Mouse (Mus musculus) intestine, postnatal 0 days (tissue): ENCODE data around the gene Hist2h3c1. TPM values are rescaled to one million over a fixed set of nuclear protein-coding genes. Genes with fewer than 3 reads are reported as not detected.

Experiments used
- ATAC-seq: fragments of 200-750 bp; cut with Nextera tagmentation; 2 replicates; pipeline ENCODE4 v1.8.0; 2017; ENCODE audit warnings: mild to moderate bottlenecking, moderate TSS enrichment, moderate library complexity
- H3K27ac ChIP-seq: fragments of 300-500 bp; sonication (generic); 2 replicates; pipeline ENCODE4 v1.5.1; 2014; ENCODE audit warnings: mild to moderate bottlenecking, low read depth, low read length, moderate library complexity
- H3K27me3 ChIP-seq: fragments of 300-500 bp; sonication (generic); replicated peaks from 2 replicates; pipeline ENCODE4 v1.6.1; 2014; ENCODE audit warnings: low read length, mixed read lengths; ENCODE audit not compliant: control insufficient read depth, insufficient read depth
- H3K36me3 ChIP-seq: fragments of 300-500 bp; sonication (generic); 2 replicates; pipeline ENCODE4 v1.6.1; 2014; ENCODE audit warnings: mild to moderate bottlenecking, moderate library complexity; ENCODE audit not compliant: control insufficient read depth, insufficient read depth
- H3K4me1 ChIP-seq: fragments of 300-500 bp; sonication (generic); replicated peaks from 2 replicates; pipeline ENCODE4 v1.6.1; 2014; ENCODE audit warnings: antibody characterized with exemption, low read length, mixed read lengths; ENCODE audit not compliant: control insufficient read depth, insufficient read depth
- H3K4me2 ChIP-seq: fragments of 300-500 bp; sonication (generic); replicated peaks from 2 replicates; pipeline ENCODE4 v1.6.1; 2014; ENCODE audit warnings: low read depth, mild to moderate bottlenecking, moderate library complexity
- H3K4me3 ChIP-seq: fragments of 300-500 bp; sonication (generic); 2 replicates; pipeline ENCODE4 v1.5.1; 2014; ENCODE audit warnings: low read depth, low read length
- H3K9ac ChIP-seq: fragments of 300-500 bp; sonication (generic); 2 replicates; pipeline ENCODE4 v1.6.1; 2014; ENCODE audit warnings: mild to moderate bottlenecking, low read depth, low read length
- H3K9me3 ChIP-seq: fragments of 300-500 bp; sonication (generic); 2 replicates; pipeline ENCODE4 v1.6.1; 2016; ENCODE audit warnings: mixed run types; ENCODE audit not compliant: control insufficient read depth
- CTCF ChIP-seq: sonication (generic); IDR thresholded peaks from 2 replicates; pipeline ENCODE4 v1.5.1; 2016; ENCODE audit warnings: low read depth, mild to moderate bottlenecking, control low read depth, antibody characterized with exemption, moderate library complexity
- WGBS: fragments of 180-500 bp; shearing (Covaris S2); extraction: QIAGEN DNeasy Blood & Tissue Kit; methylation state at CpG from one replicate; pipeline ENCODE4 v1.1.7; 2014; 5-methylcytosine and 5-hydroxymethylcytosine counted together
- polyA plus RNA-seq: library from polyadenylated mRNA; unstranded; fragments of >200 nt; fragmentation: Nextera tagmentation; extraction: Ambion mirVana; gene quantifications from 2 replicates; pipeline ENCODE4 v1.2.1, GENCODE M21; 2015

Hist2h3c1 gene
- polyA plus RNA-seq, 1 experiment from 2014 or later, result 0.42 TPM

DNA sequence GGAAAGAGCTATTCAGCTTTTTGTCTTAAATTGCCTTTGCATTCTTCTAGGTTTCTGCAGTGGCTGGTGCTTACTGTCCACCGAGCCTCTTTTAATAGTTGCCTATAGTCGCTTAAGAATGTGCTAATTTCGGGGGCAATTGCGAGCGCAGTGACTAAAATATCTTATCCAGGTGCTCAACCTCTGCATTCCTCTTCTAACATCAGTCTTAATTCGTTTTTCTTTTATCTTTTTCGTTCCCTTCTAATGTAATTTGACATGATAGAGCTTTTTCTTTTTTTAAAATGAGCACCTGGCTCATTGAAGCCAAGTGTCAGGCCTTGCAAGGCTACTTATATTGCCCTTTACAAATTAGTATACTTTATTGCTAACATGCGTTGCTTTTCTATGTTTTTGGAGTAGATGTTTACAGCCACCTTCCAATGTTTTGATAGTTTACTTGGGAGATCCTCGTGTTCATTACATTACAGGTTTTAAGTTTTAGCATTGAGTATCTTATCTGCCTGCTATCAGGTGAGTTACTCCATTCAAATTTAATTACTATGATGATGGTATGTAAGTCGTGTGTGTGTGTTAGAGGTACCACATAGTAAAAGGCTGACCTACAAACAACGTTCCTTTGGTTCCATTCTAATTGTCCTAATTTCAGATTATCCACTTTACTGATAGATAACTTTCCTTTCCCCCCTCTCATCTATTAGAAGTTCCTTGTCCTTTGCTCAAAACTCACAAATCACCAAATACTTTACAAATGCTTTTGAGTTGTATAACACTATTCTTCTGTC, 1.1 kb downstream of the Hist2h3c1 start:
- Histone ChIP-seq H3K36me3 (no peaks in the 10 kb centered on the region), H3K27ac (no peak overlapping the region), H3K4me3 (peak overlapping the region; percentile 24), H3K9ac (no peak overlapping the region), H3K4me2 (peak overlapping the region; percentile 56), H3K27me3 (no peaks in the 10 kb centered on the region), H3K4me1 (peaks cover 12% of the 10 kb centered on the region), H3K9me3 (no peaks in the 10 kb centered on the region)
- TF ChIP-seq CTCF, result no peak
- 3% methylated on average over 11 of the region's 11 CpGs for WGBS
- ATAC-seq, result no peak

DNA sequence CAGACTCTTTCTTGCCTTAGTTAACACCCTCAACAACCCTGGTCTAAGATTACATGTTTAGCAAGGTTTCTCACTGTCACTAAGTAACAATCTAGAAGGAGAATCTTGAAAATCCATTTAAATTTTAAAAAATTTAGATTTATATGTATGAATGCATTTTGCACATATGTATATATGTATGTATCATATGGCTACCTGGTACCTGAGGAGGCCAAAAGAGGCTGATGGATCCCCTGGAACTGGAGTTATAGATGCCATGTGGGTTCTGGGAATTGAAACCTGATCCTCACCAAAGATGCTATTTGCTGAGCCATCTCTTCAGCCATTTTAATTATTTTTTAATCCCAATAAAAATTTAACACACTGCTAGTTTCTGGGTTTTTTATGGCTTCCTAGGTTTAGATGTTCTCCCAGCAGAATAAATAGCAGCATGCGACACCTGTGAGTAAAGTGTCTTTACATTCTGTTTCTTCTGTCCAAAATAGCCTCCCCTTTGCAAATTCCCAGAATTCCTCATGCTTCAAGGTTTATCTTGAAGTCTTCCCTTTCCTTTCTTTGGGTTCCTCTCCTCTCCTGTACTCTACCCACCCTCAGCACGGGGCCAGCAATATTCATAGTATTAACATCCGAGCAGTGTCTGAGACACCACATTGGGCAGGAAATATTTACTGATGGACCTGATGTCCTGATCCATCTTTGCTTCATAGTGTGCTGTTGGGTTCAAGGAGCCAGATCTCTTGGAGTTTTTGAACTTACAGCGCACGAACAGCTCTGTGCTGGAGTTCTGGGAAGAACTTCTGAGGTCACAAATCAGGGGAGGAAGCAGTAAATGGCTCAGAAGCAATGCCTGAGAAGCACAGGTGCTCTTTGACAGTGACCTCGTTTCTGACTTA, 1.9 kb downstream of the Hist2h3c1 start:
- H3K27ac ChIP-seq, result no peak overlapping the region
- no peaks in the 10 kb centered on the region for H3K9me3 ChIP-seq
- H3K36me3 ChIP-seq, result no peaks in the 10 kb centered on the region
- no peaks in the 10 kb centered on the region for H3K27me3 ChIP-seq
- no peak for TF ChIP-seq CTCF
- peaks cover 12% of the 10 kb centered on the region for H3K4me1 ChIP-seq
- ATAC-seq, result no peak
- no peak overlapping the region; the same call in 1 of the 2 replicates for H3K9ac ChIP-seq
- H3K4me2 ChIP-seq, result peak overlapping the region; percentile 56
- 0 out of 2 replicates have a peak overlapping the region, but pooled peaks have one; percentile 6 for H3K4me3 ChIP-seq
- WGBS, result 25% methylated on average over 6 of the region's 6 CpGs

DNA sequence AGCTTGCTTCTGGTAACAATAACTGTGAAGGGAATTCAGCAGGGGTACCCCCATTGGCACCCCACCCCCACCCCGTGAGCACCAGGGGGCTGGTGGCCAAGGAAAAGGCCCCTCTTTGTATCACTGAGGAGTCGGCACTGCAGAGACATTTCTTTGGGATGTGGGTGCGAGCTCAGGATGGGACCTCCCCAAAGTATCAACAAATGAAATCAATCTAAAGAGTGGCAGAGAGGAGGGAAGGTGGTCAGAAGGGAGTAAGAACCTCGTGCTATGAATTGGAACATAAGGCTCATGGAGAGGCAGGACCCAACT, 2.5 kb downstream of the Hist2h3c1 start:
- WGBS, result 47% methylated on average over 4 of the region's 4 CpGs
- H3K4me2 ChIP-seq, result 0 out of 2 replicates have a peak overlapping the region, but pooled peaks have one; percentile 56
- no peak for TF ChIP-seq CTCF
- no peaks in the 10 kb centered on the region for H3K9me3 ChIP-seq
- H3K4me3 ChIP-seq, result no peak overlapping the region
- no peak overlapping the region for H3K27ac ChIP-seq
- no peak for ATAC-seq
- no peaks in the 10 kb centered on the region for H3K36me3 ChIP-seq
- H3K27me3 ChIP-seq, result no peaks in the 10 kb centered on the region
- H3K9ac ChIP-seq, result no peak overlapping the region; the same call in 1 of the 2 replicates
- H3K4me1 ChIP-seq, result peaks cover 6% of the 10 kb centered on the region

DNA sequence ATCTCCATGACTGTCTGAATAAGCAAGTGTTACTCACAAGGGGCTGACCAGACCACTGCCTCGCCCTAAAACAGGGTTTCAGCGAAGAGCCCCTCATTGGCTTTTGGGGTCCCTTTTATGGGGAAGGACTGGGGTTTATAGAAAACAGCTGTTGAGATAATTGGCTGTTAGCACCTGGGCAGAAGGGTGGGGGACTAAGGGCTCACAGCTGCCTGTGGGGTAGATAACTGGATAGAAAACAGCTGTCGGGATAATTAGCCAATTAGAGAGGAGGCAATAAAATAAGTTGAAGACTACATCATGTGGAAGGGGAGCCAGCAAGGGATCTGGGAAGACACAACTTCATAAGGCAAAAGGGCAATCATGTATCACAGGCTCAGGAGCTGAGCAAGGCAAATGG, 4.4 kb downstream of the Hist2h3c1 start:
- ATAC-seq, result no peak
- no peaks in the 10 kb centered on the region for H3K36me3 ChIP-seq
- no peaks in the 10 kb centered on the region for H3K9me3 ChIP-seq
- H3K27ac ChIP-seq, result no peak overlapping the region
- no peak for TF ChIP-seq CTCF
- H3K9ac ChIP-seq, result no peak overlapping the region
- 52% methylated on average over 3 of the region's 3 CpGs for WGBS
- H3K4me2 ChIP-seq, result no peak overlapping the region
- H3K4me3 ChIP-seq, result no peak overlapping the region
- H3K27me3 ChIP-seq, result no peaks in the 10 kb centered on the region
- no peaks in the 10 kb centered on the region for H3K4me1 ChIP-seq

DNA sequence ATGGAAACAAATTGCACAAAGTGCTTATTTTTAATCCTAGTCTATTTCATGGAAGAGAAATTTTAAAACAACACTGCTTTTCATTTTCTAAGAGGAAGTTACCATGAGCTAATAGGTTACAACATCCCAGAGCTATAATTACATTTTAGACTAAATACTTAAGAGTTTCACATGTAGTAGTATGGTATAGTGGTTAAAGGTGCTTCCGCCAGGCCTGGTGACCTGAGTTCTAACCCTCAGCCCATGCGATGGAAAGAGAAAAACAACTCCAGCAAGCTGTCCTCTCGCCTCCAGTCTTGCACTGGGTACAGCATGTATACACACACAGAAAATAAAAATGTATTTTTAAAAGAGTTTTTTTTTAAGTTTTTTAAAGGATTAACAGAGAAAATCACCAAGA, 5.3 kb downstream of the Hist2h3c1 start:
- Histone ChIP-seq H3K4me2 (no peak overlapping the region), H3K4me3 (no peak overlapping the region), H3K9ac (no peak overlapping the region), H3K4me1 (no peaks in the 10 kb centered on the region), H3K9me3 (no peaks in the 10 kb centered on the region), H3K36me3 (no peaks in the 10 kb centered on the region), H3K27ac (no peak overlapping the region), H3K27me3 (no peaks in the 10 kb centered on the region)
- 85% methylated on average over 3 of the region's 3 CpGs for WGBS
- no peak for TF ChIP-seq CTCF
- ATAC-seq, result no peak

DNA sequence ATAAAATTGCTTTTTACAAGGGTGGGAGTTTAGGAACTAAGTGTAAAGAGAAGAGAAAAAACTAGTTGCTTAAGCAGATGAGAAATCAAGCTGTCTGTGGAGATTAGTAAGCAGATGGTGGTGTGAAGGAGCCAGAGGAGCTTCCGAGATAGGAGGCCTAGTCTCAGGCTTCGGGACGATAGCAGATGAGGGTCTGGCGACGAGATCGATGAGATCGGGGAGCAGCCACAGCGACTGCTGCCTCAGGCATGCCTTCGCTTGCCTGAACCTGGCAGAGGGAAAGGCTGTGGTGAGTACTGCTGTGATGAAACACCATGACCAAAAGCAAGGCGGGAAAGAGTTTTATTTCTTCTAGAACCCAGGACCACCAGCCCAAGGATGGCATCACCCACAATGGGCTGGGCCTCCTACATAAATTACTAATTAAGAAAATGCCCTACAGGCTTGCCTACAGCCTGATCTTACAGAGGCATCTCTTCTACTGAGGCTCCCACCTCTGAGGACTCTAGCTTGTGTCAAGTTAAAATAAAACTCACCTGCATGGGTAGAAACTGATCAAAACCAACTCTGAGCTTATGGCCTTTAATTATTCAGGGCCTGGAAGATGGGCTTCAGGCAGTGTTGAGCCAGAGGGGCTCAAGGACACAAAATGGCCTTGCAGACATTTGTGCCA, 8.3 kb downstream of the Hist2h3c1 start:
- ATAC-seq, result no peak
- WGBS, result 69% methylated on average over 10 of the region's 10 CpGs
- Histone ChIP-seq H3K4me2 (no peak overlapping the region), H3K36me3 (no peaks in the 10 kb centered on the region), H3K9me3 (no peaks in the 10 kb centered on the region), H3K9ac (no peak overlapping the region), H3K4me1 (no peaks in the 10 kb centered on the region), H3K27me3 (no peaks in the 10 kb centered on the region), H3K4me3 (no peak overlapping the region), H3K27ac (no peak overlapping the region)
- TF ChIP-seq CTCF, result no peak
